Mouse (Mus musculus) MEL (cell line): ENCODE measurements at regions not wholly inside any gene's neighbourhood (a gene's known extent, or its start where the extent isn't known, plus 50 kb on each side); places are given as distances from the start of the nearest gene placed in this dataset.

ENCODE experiments used
- DNase-seq: peaks from one replicate; pipeline ENCODE4 v3.0.0; 2011; ENCODE audit warnings: low read depth, low spot score
- H3K27ac ChIP-seq: 2 replicates; pipeline ENCODE4 v1.5.1; 2012; ENCODE audit warnings: low read depth, mild to moderate bottlenecking, control low read depth, low read length, moderate library complexity; ENCODE audit not compliant: control insufficient read depth
- H3K27me3 ChIP-seq, 2 experiments: fragments of 150-350 bp in 1 of 2; sonication (generic) in 1 of 2; 2 replicates each; pipeline ENCODE4 v1.6.1; 2012; ENCODE audit warnings: low read length in 2 of 2, mild to moderate bottlenecking in 2 of 2, improper control_type of control experiment in 1 of 2, moderate library complexity in 1 of 2; ENCODE audit not compliant: insufficient read depth in 2 of 2, control insufficient read depth in 1 of 2
- H3K36me3 ChIP-seq, 2 experiments: 2 replicates each; pipeline ENCODE4 v1.6.1; 2012 to 2014; ENCODE audit warnings: low read length in 2 of 2, improper control_type of control experiment in 1 of 2, inconsistent platforms in 1 of 2, mild to moderate bottlenecking in 1 of 2; ENCODE audit not compliant: insufficient read depth in 2 of 2, control insufficient read depth in 1 of 2
- H3K4me1 ChIP-seq, 2 experiments: fragments of 150-350 bp in 1 of 2; sonication (generic) in 1 of 2; 2 replicates each; pipeline ENCODE4 v1.6.1; 2012; ENCODE audit warnings: low read length in 2 of 2, improper control_type of control experiment in 1 of 2, mild to moderate bottlenecking in 1 of 2; ENCODE audit not compliant: insufficient read depth in 2 of 2, control insufficient read depth in 1 of 2
- H3K4me3 ChIP-seq, 2 experiments: fragments of 150-350 bp in 1 of 2; sonication (generic) in 1 of 2; 2 replicates each; pipeline ENCODE4 v1.5.1; 2012; ENCODE audit warnings: low read depth in 2 of 2, low read length in 2 of 2, mild to moderate bottlenecking in 2 of 2, moderate library complexity in 2 of 2, control low read depth in 1 of 2, improper control_type of control experiment in 1 of 2; ENCODE audit not compliant: control insufficient read depth in 1 of 2, insufficient read depth in 1 of 2
- H3K79me2 ChIP-seq: 2 replicates; pipeline ENCODE4 v1.6.1; 2012; ENCODE audit warnings: mild to moderate bottlenecking, low read length, moderate library complexity; ENCODE audit not compliant: control insufficient read depth, poor library complexity, insufficient read depth
- H3K9ac ChIP-seq: 2 replicates; pipeline ENCODE4 v1.6.1; 2012; ENCODE audit warnings: low read depth, mild to moderate bottlenecking, control low read depth, low read length, moderate library complexity; ENCODE audit not compliant: control insufficient read depth, poor library complexity, severe bottlenecking
- H3K9me3 ChIP-seq: fragments of 150-350 bp; sonication (generic); replicated peaks from 2 replicates; pipeline ENCODE4 v1.6.1; 2012; ENCODE audit warnings: mild to moderate bottlenecking, low read length, improper control_type of control experiment, moderate library complexity; ENCODE audit not compliant: insufficient read depth
- BHLHE40 ChIP-seq: IDR thresholded peaks from 2 replicates; pipeline ENCODE4 v1.6.1; 2012; ENCODE audit warnings: low read depth, mild to moderate bottlenecking, inconsistent platforms, low read length, improper control_type of control experiment, borderline replicate concordance
- CHD1 ChIP-seq: IDR thresholded peaks from 2 replicates; pipeline ENCODE4 v1.6.1; 2012; ENCODE audit warnings: low read depth, mild to moderate bottlenecking, inconsistent platforms, low read length, improper control_type of control experiment
- CHD2 ChIP-seq: IDR thresholded peaks from 2 replicates; pipeline ENCODE4 v1.6.1; 2011; ENCODE audit warnings: low read length, improper control_type of control experiment
- ETS1 ChIP-seq: IDR thresholded peaks from 2 replicates; pipeline ENCODE4 v1.6.1; 2012; ENCODE audit warnings: low read depth, mild to moderate bottlenecking, inconsistent platforms, low read length, improper control_type of control experiment, moderate library complexity
- GABPA ChIP-seq: IDR thresholded peaks from 2 replicates; pipeline ENCODE4 v1.6.1; 2012; ENCODE audit warnings: low read depth, mild to moderate bottlenecking, inconsistent platforms, low read length, improper control_type of control experiment, moderate library complexity
- GATA1 ChIP-seq: IDR thresholded peaks from 2 replicates; pipeline ENCODE4 v1.6.1; 2011; ENCODE audit warnings: low read depth, low read length, improper control_type of control experiment
- HCFC1 ChIP-seq: IDR thresholded peaks from 2 replicates; pipeline ENCODE4 v1.6.1; 2012; ENCODE audit warnings: low read depth, mild to moderate bottlenecking, inconsistent platforms, low read length, improper control_type of control experiment, moderate library complexity
- KAT2A ChIP-seq: conservative IDR thresholded peaks from 2 replicates; pipeline ENCODE4 v1.6.1; 2012; ENCODE audit warnings: low read depth, low read length, improper control_type of control experiment, inconsistent platforms
- MAFK ChIP-seq: IDR thresholded peaks from 2 replicates; pipeline ENCODE4 v1.6.1; 2011; ENCODE audit warnings: low read depth, mild to moderate bottlenecking, low read length, improper control_type of control experiment, borderline replicate concordance
- MAX ChIP-seq: IDR thresholded peaks from 2 replicates; pipeline ENCODE4 v1.6.1; 2011; ENCODE audit warnings: low read length, improper control_type of control experiment
- MAZ ChIP-seq: IDR thresholded peaks from 2 replicates; pipeline ENCODE4 v1.6.1; 2012; ENCODE audit warnings: low read depth, mild to moderate bottlenecking, inconsistent platforms, low read length, improper control_type of control experiment
- MEF2A ChIP-seq: IDR thresholded peaks from 2 replicates; pipeline ENCODE4 v1.6.1; 2014; ENCODE audit warnings: low read depth, mild to moderate bottlenecking, inconsistent platforms, low read length, improper control_type of control experiment; ENCODE audit not compliant: poor library complexity, insufficient replicate concordance, severe bottlenecking; ENCODE audit errors: extremely low read depth
- MYB ChIP-seq: IDR thresholded peaks from 2 replicates; pipeline ENCODE4 v1.6.1; 2011; ENCODE audit warnings: mild to moderate bottlenecking, low read depth, low read length, improper control_type of control experiment
- NELFE ChIP-seq: IDR thresholded peaks from 2 replicates; pipeline ENCODE4 v1.6.1; 2011; ENCODE audit warnings: low read depth, low read length, improper control_type of control experiment
- POLR2AphosphoS2 ChIP-seq: IDR thresholded peaks from 2 replicates; pipeline ENCODE4 v1.6.1; 2011; ENCODE audit warnings: low read length, improper control_type of control experiment
- POLR2AphosphoS5 ChIP-seq: IDR thresholded peaks from 2 replicates; pipeline ENCODE4 v1.6.1; 2012; ENCODE audit warnings: low read depth, borderline replicate concordance, mild to moderate bottlenecking, inconsistent platforms, low read length, moderate library complexity, mixed read lengths
- RCOR1 ChIP-seq: IDR thresholded peaks from 2 replicates; pipeline ENCODE4 v1.6.1; 2012; ENCODE audit warnings: low read depth, mild to moderate bottlenecking, inconsistent platforms, low read length, improper control_type of control experiment
- SIN3A ChIP-seq: IDR thresholded peaks from 2 replicates; pipeline ENCODE4 v1.6.1; 2012; ENCODE audit warnings: low read length, improper control_type of control experiment, inconsistent platforms
- SMC3 ChIP-seq: IDR thresholded peaks from 2 replicates; pipeline ENCODE4 v1.6.1; 2011; ENCODE audit warnings: low read depth, low read length, improper control_type of control experiment
- TAL1 ChIP-seq: IDR thresholded peaks from 2 replicates; pipeline ENCODE4 v1.6.1; 2012; ENCODE audit warnings: mild to moderate bottlenecking, inconsistent platforms, low read length, moderate library complexity, mixed read lengths
- TBP ChIP-seq: IDR thresholded peaks from 2 replicates; pipeline ENCODE4 v1.8.0; 2011; ENCODE audit warnings: low read depth, low read length, improper control_type of control experiment
- TCF12 ChIP-seq: IDR thresholded peaks from 2 replicates; pipeline ENCODE4 v1.6.1; 2014; ENCODE audit warnings: low read depth, mild to moderate bottlenecking, inconsistent platforms, low read length, improper control_type of control experiment, moderate library complexity
- USF1 ChIP-seq: IDR thresholded peaks from 2 replicates; pipeline ENCODE4 v1.6.1; 2014; ENCODE audit warnings: low read depth, mild to moderate bottlenecking, inconsistent platforms, low read length, improper control_type of control experiment, moderate library complexity
- USF2 ChIP-seq, 2 experiments: IDR thresholded peaks; 2 replicates each; pipeline ENCODE4 v1.6.1; 2011 to 2012; ENCODE audit warnings: improper control_type of control experiment in 2 of 2, low read length in 2 of 2, borderline replicate concordance in 1 of 2, inconsistent platforms in 1 of 2, low read depth in 1 of 2, mild to moderate bottlenecking in 1 of 2; ENCODE audit not compliant: insufficient read depth in 1 of 2
- ZKSCAN1 ChIP-seq: IDR thresholded peaks from 2 replicates; pipeline ENCODE4 v1.6.1; 2012; ENCODE audit warnings: low read depth, mild to moderate bottlenecking, inconsistent platforms, low read length, improper control_type of control experiment, moderate library complexity
- ZNF384 ChIP-seq: IDR thresholded peaks from 2 replicates; pipeline ENCODE4 v1.6.1; 2012; ENCODE audit warnings: low read depth, mild to moderate bottlenecking, inconsistent platforms, low read length, improper control_type of control experiment

GRCm38 (mm10) chr17:50366181-50366580 lies 72.7 kb upstream of the Dazl start:
- TF ChIP-seq CHD1 (no peak), ETS1 (no peak), MAZ (no peak), MAX (no peak), MYB (no peak), CHD2 (no peak), TBP (no peak), USF2 (IDR thresholded peaks at IDR 0.05; ENCODE audit: borderline replicate concordance in 1 of 2, insufficient read depth in 1 of 2, low read depth in 1 of 2, low read length in 2 of 2) (no peak), TAL1 (no peak), SMC3 (no peak), SIN3A (no peak), USF1 (no peak), ZNF384 (no peak), HCFC1 (no peak), GABPA (no peak), TCF12 (no peak)
- H3K36me3 ChIP-seq = peaks cover 0 to 7% of the 10 kb centered on the region in 2 experiments; a peak in 2 of 4 replicates
- no peak for DNase-seq

DNA sequence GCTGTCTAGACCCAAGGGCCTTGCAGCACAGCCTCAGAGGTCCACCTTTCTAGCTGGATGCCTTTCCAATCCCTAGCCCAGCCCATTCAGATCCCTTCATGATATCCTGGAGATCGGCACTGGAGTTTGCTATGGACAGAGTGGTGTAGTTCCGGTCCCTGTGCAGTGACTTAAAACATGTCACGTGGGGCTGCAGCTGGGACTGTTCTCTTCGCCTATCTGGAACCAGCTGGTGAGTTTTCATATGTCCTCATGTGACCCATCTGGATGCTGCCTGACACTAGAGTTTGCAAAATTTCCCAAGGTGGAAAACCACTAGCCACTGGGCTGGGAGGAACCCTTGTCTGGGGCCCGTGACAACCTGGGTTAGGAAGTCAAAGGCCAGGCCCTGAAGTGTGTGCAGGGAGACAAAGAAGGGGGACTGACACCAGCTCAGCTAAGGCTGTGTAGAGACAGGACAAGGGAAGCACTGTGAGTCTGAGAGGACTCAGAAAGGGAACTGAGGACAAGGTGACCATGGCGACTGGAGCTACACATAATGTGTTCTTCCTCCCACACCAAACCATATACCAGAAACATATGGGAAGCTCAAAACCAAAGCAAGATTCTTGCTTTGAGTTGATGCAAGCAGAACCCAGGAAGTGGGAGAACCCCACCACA lies 75.9 kb upstream of the Dazl start:
- Histone ChIP-seq H3K4me1 (no peaks in the 10 kb centered on the region), H3K27ac (no peak overlapping the region), H3K27me3 (no peaks in the 10 kb centered on the region)
- DNase-seq = no peak
- no peak for TF ChIP-seq CHD2
- no peak for TF ChIP-seq KAT2A
- TF ChIP-seq MEF2A = no peak
- TF ChIP-seq TBP = no peak
- TF ChIP-seq MAX = no peak
- no peak for TF ChIP-seq RCOR1
- TF ChIP-seq MAFK = no peak
- TF ChIP-seq SIN3A = no peak
- TF ChIP-seq BHLHE40 = no peak
- TF ChIP-seq POLR2AphosphoS2 = no peak
- no peak for TF ChIP-seq TCF12
- TF ChIP-seq NELFE = no peak
- no peak for TF ChIP-seq ZKSCAN1
- no peak for TF ChIP-seq MAZ
- TF ChIP-seq HCFC1 = no peak
- no peak for TF ChIP-seq POLR2AphosphoS5
- no peak for TF ChIP-seq GATA1
- TF ChIP-seq SMC3 = no peak
- TF ChIP-seq, all 39 proteins: peak for 0
- H3K36me3 ChIP-seq = no peaks in the 10 kb centered on the region
- no peaks in the 10 kb centered on the region for H3K79me2 ChIP-seq
- H3K9ac ChIP-seq = no peak overlapping the region
- H3K9me3 ChIP-seq = no peaks in the 10 kb centered on the region
- H3K4me3 ChIP-seq = no peak overlapping the region

More at GRCm38 (mm10) chr17:50366181-50366580, 72.7 kb upstream of the Dazl start:
- Histone ChIP-seq H3K27me3 (no peaks in the 10 kb centered on the region), H3K4me1 (peaks cover 0 to 12% of the 10 kb centered on the region in 2 experiments; a peak in 2 of 4 replicates), H3K4me3 (no peak overlapping the region), H3K9me3 (no peaks in the 10 kb centered on the region), H3K9ac (no peak overlapping the region), H3K79me2 (no peaks in the 10 kb centered on the region), H3K27ac (no peak overlapping the region)
